Comparison of ENCODE assay signal across 18 mouse cellular contexts in genomic region chr8:44024028-44024427, GRCm38 (mm10).
"Had no signal": no experiment of that assay in that cellular context is flagged by ENCODE, and none has a peak within 500 bp of the region (broad histone marks: within the 10 kb centered on the region; RNA-seq: fewer than 3 reads in every experiment).

No protein-coding gene starts in this region.

- H3K27ac ChIP-seq: liver, embryonic 15.5 days; lung, embryonic 15.5 days; macrophage; midbrain, embryonic 13.5 days; midbrain, embryonic 15.5 days; neural tube, embryonic 12.5 days; stomach, embryonic 15.5 days; stomach, postnatal 0 days had no signal

- H3K9ac ChIP-seq: liver, embryonic 15.5 days; liver, postnatal 0 days; lung, embryonic 15.5 days; midbrain, embryonic 13.5 days; midbrain, embryonic 15.5 days; neural tube, embryonic 12.5 days; stomach, embryonic 15.5 days had no signal

- H3K4me3 ChIP-seq: liver, embryonic 15.5 days; lung, embryonic 15.5 days; megakaryocyte, embryonic 14.5 days; midbrain, embryonic 13.5 days; midbrain, embryonic 15.5 days; neural tube, embryonic 12.5 days; stomach, embryonic 15.5 days had no signal

- H3K4me1 ChIP-seq: liver, embryonic 15.5 days; lung, embryonic 15.5 days; megakaryocyte, embryonic 14.5 days; midbrain, embryonic 13.5 days; midbrain, embryonic 15.5 days; neural tube, embryonic 12.5 days; stomach, embryonic 15.5 days had no signal

- H3K4me2 ChIP-seq: liver, embryonic 15.5 days; lung, embryonic 15.5 days; midbrain, embryonic 11.5 days; midbrain, embryonic 13.5 days; midbrain, embryonic 15.5 days; neural tube, embryonic 12.5 days; stomach, embryonic 15.5 days had no signal

- ATAC-seq: liver, postnatal 0 days; lung, postnatal 0 days; midbrain, embryonic 13.5 days; midbrain, embryonic 15.5 days had no signal

- DNase-seq: liver, postnatal 0 days; lung, adult 2 months; lung, postnatal 14 days; lung, postnatal 36 days; thymus, adult 18-20 months; thymus, postnatal 14 days; thymus, postnatal 4 days had no signal

- H3K27me3 ChIP-seq: liver, embryonic 15.5 days; lung, embryonic 15.5 days; megakaryocyte, embryonic 14.5 days; midbrain, embryonic 13.5 days; midbrain, embryonic 15.5 days; neural tube, embryonic 12.5 days; stomach, embryonic 15.5 days had no signal

- H3K9me3 ChIP-seq: liver, embryonic 15.5 days; lung, embryonic 15.5 days; midbrain, embryonic 13.5 days; midbrain, embryonic 15.5 days; neural tube, embryonic 12.5 days; stomach, embryonic 15.5 days had no signal

- H3K36me3 ChIP-seq: liver, embryonic 15.5 days; lung, embryonic 15.5 days; midbrain, embryonic 13.5 days; midbrain, embryonic 15.5 days; neural tube, embryonic 12.5 days; stomach, embryonic 15.5 days had no signal
